Mouse (Mus musculus) lung, embryonic 16.5 days (tissue): ENCODE data around the gene Myl6b. TPM values are rescaled to one million over a fixed set of nuclear protein-coding genes. Genes with fewer than 3 reads are reported as not detected.

ENCODE experiments used
- ATAC-seq: fragments of 200-750 bp; cut with Nextera tagmentation; 2 replicates; pipeline ENCODE4 v1.8.0; 2017; ENCODE audit warnings: low read depth, mild to moderate bottlenecking, moderate library complexity
- H3K27ac ChIP-seq: fragments of 300-500 bp; sonication (generic); 2 replicates; pipeline ENCODE4 v1.5.1; 2014; ENCODE audit warnings: mild to moderate bottlenecking, control low read depth, low read length
- H3K27me3 ChIP-seq: fragments of 300-500 bp; sonication (generic); 2 replicates; pipeline ENCODE4 v1.6.1; 2014; ENCODE audit warnings: low read depth, low read length, mixed read lengths; ENCODE audit not compliant: control insufficient read depth, insufficient read depth
- H3K36me3 ChIP-seq: fragments of 300-500 bp; sonication (generic); 2 replicates; pipeline ENCODE4 v1.6.1; 2014; ENCODE audit warnings: low read length; ENCODE audit not compliant: control insufficient read depth, insufficient read depth
- H3K4me1 ChIP-seq: fragments of 300-500 bp; sonication (generic); replicated peaks from 2 replicates; pipeline ENCODE4 v1.6.1; 2014; ENCODE audit warnings: low read length, mixed read lengths; ENCODE audit not compliant: control insufficient read depth, insufficient read depth
- H3K4me2 ChIP-seq: fragments of 300-500 bp; sonication (generic); 2 replicates; pipeline ENCODE4 v1.6.1; 2014; ENCODE audit warnings: low read depth, low read length, control low read depth
- H3K4me3 ChIP-seq: fragments of 300-500 bp; sonication (generic); 2 replicates; pipeline ENCODE4 v1.5.1; 2014; ENCODE audit warnings: mild to moderate bottlenecking, low read length, control low read depth
- H3K9ac ChIP-seq: fragments of 300-500 bp; sonication (generic); 2 replicates; pipeline ENCODE4 v1.6.1; 2014; ENCODE audit warnings: low read length, control low read depth
- H3K9me3 ChIP-seq: fragments of 300-500 bp; sonication (generic); 2 replicates; pipeline ENCODE4 v1.6.1; 2016; ENCODE audit warnings: low read length; ENCODE audit not compliant: control insufficient read depth
- WGBS: fragments of 180-500 bp; shearing (Covaris S2); extraction: QIAGEN DNeasy Blood & Tissue Kit; methylation state at CpG from one replicate; pipeline ENCODE4 v1.1.7; 2014; 5-methylcytosine and 5-hydroxymethylcytosine counted together
- polyA plus RNA-seq: library from polyadenylated mRNA; unstranded; fragments of >200 nt; fragmentation: Nextera tagmentation; extraction: Ambion mirVana; gene quantifications from 2 replicates; pipeline ENCODE4 v1.2.1, GENCODE M21; 2015

Gene Myl6b
- polyA plus RNA-seq, 1 experiment from 2014 or later: 3.5 TPM

GRCm38 (mm10) chr10:128536266-128536940 is 37.9 kb upstream of the Myl6b start:
- no peaks in the 10 kb centered on the region for H3K27me3 ChIP-seq
- WGBS: 12% methylated on average over 18 of the region's 18 CpGs
- H3K36me3 ChIP-seq: no peaks in the 10 kb centered on the region
- H3K4me3 ChIP-seq: peak overlapping the region; percentile 20
- peak overlapping the region; percentile 63 for H3K9ac ChIP-seq
- no peaks in the 10 kb centered on the region for H3K9me3 ChIP-seq
- H3K4me2 ChIP-seq: peak overlapping the region; percentile 55
- peak; percentile 97 for ATAC-seq
- peaks cover 4% of the 10 kb centered on the region; the same call in 1 of the 2 replicates for H3K4me1 ChIP-seq
- peak overlapping the region; percentile 34; the same call in 1 of the 2 replicates for H3K27ac ChIP-seq

DNA sequence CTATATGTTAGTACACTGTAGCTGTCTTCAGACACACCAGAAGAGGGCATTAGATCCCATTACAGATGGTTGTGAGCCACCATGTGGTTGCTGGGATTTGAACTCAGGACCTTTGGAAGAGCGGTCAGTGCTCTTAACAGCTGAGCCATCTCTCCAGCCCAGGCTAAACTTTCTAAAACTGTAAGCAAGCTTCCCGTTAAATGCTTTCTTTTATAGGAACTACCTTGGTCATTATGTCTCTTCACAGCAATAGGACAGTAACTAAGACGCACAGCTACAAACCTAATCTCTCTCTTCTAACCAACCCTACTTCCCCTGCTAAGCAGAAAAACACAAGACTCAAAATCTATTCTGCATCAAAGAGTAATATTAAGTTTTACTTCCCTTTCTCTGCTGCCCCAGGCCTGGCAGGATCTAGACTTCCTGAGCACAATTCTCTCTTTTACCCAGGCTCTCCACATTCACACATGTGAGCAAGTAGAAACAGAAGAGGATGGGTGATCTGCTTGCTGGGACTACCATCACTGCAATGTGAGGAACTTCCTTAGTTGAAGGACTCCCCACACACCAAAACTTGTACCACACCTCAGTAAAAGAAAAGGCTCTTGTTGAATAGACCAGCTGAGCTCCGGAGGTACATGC is 37.3 kb upstream of the Myl6b start:
- Histone ChIP-seq H3K9ac (peak overlapping the region; percentile 63), H3K4me3 (peak overlapping the region; percentile 20), H3K27ac (peak overlapping the region; percentile 34; the same call in 1 of the 2 replicates), H3K9me3 (no peaks in the 10 kb centered on the region), H3K36me3 (no peaks in the 10 kb centered on the region), H3K4me2 (peak overlapping the region; percentile 55), H3K4me1 (peaks cover 4% of the 10 kb centered on the region; the same call in 1 of the 2 replicates), H3K27me3 (no peaks in the 10 kb centered on the region)
- 73% methylated on average over 4 of the region's 4 CpGs for WGBS
- ATAC-seq: no peak; the same call in 1 of the 2 replicates

GRCm38 (mm10) chr10:128535206-128535605 is 36.7 kb upstream of the Myl6b start:
- no peaks in the 10 kb centered on the region for H3K27me3 ChIP-seq
- H3K9ac ChIP-seq: no peak overlapping the region
- H3K27ac ChIP-seq: no peak overlapping the region
- H3K9me3 ChIP-seq: no peaks in the 10 kb centered on the region
- peaks cover 4% of the 10 kb centered on the region; the same call in 1 of the 2 replicates for H3K4me1 ChIP-seq
- no peaks in the 10 kb centered on the region for H3K36me3 ChIP-seq
- no peak overlapping the region for H3K4me3 ChIP-seq
- H3K4me2 ChIP-seq: no peak overlapping the region
- WGBS: 74% methylated on average over 2 of the region's 2 CpGs
- ATAC-seq: no peak

DNA sequence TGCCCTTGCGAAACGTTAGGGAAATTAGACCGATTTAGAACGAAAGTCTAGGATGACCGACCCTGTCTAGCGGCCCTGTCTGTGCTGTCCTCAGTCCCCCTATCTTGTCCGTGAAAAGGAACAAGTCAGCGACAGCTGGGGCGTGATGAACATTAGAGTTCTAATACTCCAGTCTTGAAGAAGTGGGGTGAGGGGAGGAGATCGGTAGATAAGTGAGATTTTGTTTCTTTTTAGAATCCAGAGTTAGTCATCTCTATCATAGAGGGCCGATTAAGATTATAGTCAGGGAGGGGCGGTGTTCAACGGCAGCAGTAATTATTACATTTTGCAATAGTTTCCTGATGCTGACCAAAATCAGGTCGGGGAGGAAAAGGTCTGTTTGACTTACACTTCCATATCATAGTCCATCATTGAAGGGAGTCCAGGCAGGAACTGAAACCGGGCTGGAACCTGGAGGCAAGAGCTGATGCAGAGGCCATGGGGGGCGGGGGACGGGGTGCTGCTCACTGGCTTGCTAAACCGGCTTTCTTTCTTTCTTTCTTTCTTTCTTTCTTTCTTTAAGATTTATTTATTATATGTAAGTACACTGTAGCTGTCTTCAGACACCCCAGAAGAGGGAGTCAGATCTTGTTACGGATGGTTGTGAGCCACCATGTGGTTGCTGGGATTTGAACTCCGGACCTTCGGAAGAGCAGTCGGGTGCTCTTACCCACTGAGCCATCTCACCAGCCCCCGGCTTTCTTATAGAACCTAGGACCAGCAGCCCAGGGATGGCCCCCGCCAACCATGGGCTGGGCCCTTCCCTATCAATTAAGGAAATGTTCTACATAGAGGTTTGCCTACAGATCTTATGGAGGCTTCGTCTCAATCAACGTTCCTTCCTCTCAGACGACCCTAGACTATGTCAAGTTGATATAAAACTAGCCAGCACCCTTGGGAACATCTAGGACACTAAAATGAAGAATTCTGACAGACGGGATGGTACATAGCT is 28.2 kb upstream of the Myl6b start:
- Histone ChIP-seq H3K9ac (peak overlapping the region; percentile 57), H3K36me3 (no peaks in the 10 kb centered on the region), H3K9me3 (no peaks in the 10 kb centered on the region), H3K4me2 (peak overlapping the region; percentile 99), H3K27ac (peak overlapping the region; percentile 34), H3K4me1 (peaks cover 12% of the 10 kb centered on the region), H3K4me3 (peak overlapping the region; percentile 88), H3K27me3 (0 out of 2 replicates have a peak, but pooled peaks cover 2% of the 10 kb centered on the region)
- WGBS: 28% methylated on average over 28 of the region's 28 CpGs
- ATAC-seq: no peak

DNA sequence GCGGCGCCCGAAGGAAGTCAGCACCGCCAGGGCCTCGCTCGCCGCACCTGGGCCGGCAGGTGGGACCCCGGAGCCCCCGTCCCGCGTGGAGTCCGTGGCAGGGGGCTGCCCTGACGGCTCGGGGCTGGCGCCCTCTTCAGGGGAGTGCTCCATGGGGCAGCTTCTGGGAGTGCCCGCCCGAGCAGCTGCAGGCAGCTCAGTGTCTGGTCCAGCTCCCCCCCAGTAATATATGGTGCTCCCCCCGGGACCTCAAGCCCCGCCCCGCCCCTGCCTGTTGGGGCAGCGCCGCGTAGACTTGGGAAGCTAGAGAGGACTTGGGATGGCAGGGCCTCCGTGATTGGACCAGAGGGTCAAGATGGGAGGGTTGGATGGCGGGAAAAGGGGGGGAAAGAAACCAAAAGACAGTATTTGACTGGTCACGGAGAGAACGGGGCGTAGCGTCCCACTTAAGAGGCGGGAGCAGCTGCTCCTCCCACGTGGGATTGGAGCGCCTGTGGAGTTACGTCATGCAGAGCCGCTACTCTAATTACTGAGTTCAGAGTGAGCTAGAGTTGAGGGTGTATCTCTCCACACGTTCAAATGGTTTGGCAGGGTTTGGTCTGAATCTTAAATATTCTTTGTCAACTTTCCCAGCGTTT is 27.3 kb upstream of the Myl6b start, which contains the start of gene Esyt1:
Esyt1 (minus strand) TSS at position 201 of the 638 bp plus-strand sequence.
- peak within 1 kb of the TSS; percentile 99 for H3K4me2 ChIP-seq
- H3K9ac ChIP-seq: peak within 1 kb of the TSS; percentile 86
- H3K9me3 ChIP-seq: no peaks in the 10 kb centered on the region
- H3K27me3 ChIP-seq: 0 out of 2 replicates have a peak, but pooled peaks cover 2% of the 10 kb centered on the region
- H3K36me3 ChIP-seq: no peaks in the 10 kb centered on the region
- peak within 1 kb of the TSS; percentile 87 for H3K27ac ChIP-seq
- peaks cover 12% of the 10 kb centered on the region for H3K4me1 ChIP-seq
- ATAC-seq: peak; percentile 98
- under 1% methylated on average over 37 of the region's 37 CpGs for WGBS
- peak within 1 kb of the TSS; percentile 88 for H3K4me3 ChIP-seq

GRCm38 (mm10) chr10:128524732-128525662 is 26.5 kb upstream of the Myl6b start:
- H3K27me3 ChIP-seq: 0 out of 2 replicates have a peak, but pooled peaks cover 2% of the 10 kb centered on the region
- peak overlapping the region; percentile 88 for H3K4me3 ChIP-seq
- peaks cover 12% of the 10 kb centered on the region for H3K4me1 ChIP-seq
- under 1% methylated on average over 58 of the region's 58 CpGs for WGBS
- H3K9me3 ChIP-seq: no peaks in the 10 kb centered on the region
- ATAC-seq: peak; percentile 34
- H3K4me2 ChIP-seq: peak overlapping the region; percentile 99
- H3K27ac ChIP-seq: peak overlapping the region; percentile 87
- peak overlapping the region; percentile 86 for H3K9ac ChIP-seq
- H3K36me3 ChIP-seq: no peaks in the 10 kb centered on the region

GRCm38 (mm10) chr10:128524111-128524731 is 25.7 kb upstream of the Myl6b start:
- 20% methylated on average over 11 of the region's 11 CpGs for WGBS
- H3K4me2 ChIP-seq: peak overlapping the region; percentile 99
- H3K27me3 ChIP-seq: 0 out of 2 replicates have a peak, but pooled peaks cover 2% of the 10 kb centered on the region
- ATAC-seq: no peak
- H3K9me3 ChIP-seq: no peaks in the 10 kb centered on the region
- peak overlapping the region; percentile 88 for H3K4me3 ChIP-seq
- peaks cover 12% of the 10 kb centered on the region for H3K4me1 ChIP-seq
- H3K27ac ChIP-seq: no peak overlapping the region
- peak overlapping the region; percentile 86 for H3K9ac ChIP-seq
- no peaks in the 10 kb centered on the region for H3K36me3 ChIP-seq
